Mouse (Mus musculus) liver, postnatal 0 days (tissue): ENCODE results near the gene Tbc1d10a.

Experiments
- CTCF ChIP-seq: sonication (generic); IDR thresholded peaks from 2 replicates; pipeline ENCODE4 v1.5.1; 2016; ENCODE audit warnings: antibody characterized with exemption, low read depth
- EP300 ChIP-seq: IDR thresholded peaks from 2 replicates; pipeline ENCODE4 v1.6.1; 2016; ENCODE audit warnings: antibody characterized with exemption, low read depth, mild to moderate bottlenecking

DNA sequence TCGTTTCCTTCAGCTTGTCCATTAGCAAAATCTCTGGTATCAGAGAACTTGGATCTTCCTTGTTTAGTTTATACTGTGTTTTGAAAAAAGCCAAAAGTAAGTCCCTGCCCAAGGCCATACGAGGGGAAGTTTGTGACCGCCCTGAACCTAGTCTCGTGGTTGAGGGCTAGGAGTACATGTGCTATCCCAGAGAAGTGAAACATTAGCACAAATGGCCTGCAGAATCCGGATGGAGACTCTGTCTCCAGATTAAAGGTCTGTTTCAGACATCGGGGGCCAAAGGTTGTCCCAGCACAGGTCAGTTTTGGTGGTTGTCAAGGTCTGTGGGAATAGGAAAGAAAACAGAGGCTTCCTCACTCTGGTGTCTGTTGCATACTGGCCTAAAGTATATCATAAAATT is 2.6 kb downstream of the Tbc1d10a start:
- TF ChIP-seq CTCF = no peak
- no peak for TF ChIP-seq EP300
